Mouse (Mus musculus) bone marrow macrophage, adult 2 months (primary cell): ENCODE data around the gene Sestd1.

Experiments
- CTCF ChIP-seq: IDR thresholded peaks from 2 replicates; pipeline ENCODE4 v1.5.1; 2012; ENCODE audit warnings: low read depth, mild to moderate bottlenecking, low read length, moderate library complexity
- POLR2A ChIP-seq: IDR thresholded peaks from 2 replicates; pipeline ENCODE4 v1.6.1; 2012; ENCODE audit warnings: mild to moderate bottlenecking, low read depth, low read length, borderline replicate concordance

DNA sequence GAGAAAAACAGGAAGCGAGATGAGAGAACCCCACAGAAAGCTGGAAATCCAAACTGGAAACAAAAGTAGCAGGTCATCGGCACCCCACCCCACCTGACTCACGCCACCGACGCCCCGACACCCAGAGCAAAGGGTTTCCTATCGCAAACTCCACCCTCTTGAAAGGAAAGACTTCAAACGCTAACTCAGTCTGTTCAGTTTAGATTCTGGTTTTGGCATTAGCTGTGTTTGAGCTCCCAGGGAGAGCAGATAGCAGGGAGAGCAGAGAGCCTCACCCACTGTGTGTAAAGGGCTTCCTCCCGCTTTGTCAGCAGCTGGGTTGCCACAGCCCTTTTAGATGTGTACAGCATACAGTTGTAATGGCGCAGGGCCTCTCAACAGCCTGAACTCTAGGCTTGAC is 104.0 kb downstream of the Sestd1 start:
- TF ChIP-seq CTCF (no peak), POLR2A (no peak)
